20 mouse cellular contexts compared by ENCODE assay signal in the genomic region with DNA sequence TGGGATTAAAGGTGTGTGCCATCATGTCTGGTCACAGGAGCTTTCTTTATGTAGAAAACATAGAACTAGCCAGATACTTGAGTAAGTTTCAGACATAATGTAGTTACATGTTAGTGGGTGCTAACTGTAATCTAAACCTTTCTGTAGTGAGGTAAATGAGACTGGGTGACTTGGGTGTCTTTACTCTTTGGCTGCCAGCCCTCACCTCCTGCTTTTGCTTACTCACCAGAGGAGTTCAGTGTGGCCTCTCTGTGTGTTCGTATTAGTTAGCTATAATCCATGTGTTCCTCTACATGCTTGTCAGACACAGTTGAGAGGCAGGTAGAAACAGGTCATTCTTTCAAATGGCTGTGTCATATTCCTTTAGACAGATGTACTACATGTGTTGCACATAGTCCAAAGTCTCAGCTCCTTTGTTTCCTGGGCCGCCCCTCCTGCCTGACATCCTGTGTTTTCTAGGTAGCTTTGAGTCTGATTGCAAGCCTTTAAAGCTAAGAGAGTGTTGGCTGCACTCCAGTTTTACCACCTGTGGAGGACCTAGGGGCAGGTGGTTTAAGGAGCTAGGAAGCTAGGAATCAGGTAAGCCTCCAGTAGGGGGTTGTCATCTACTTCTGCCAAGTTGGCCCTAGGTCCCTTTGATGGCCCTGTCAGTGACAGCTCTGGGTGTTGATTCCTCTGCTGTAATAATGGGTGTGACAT. TPM values are rescaled to one million over a fixed set of nuclear protein-coding genes. Genes with fewer than 3 reads are reported as not detected.
A peak's percentile ranks its signal among the peaks of the same experiment; 100 is the strongest.
DNase-seq lines count a peak whose midpoint lies in the region; ATAC-seq and TF ChIP-seq lines count a peak whose summit lies in the region.
"Had no signal": no experiment of that assay in that cellular context is flagged by ENCODE, and none has a peak within 500 bp of the region (broad histone marks: within the 10 kb centered on the region; RNA-seq: fewer than 3 reads in every experiment).

No protein-coding gene starts in this region.

- H3K4me3 ChIP-seq in liver, adult 2 months (ENCODE audit: insufficient read depth, low read depth, low read length): no peak overlapping the region
- no peak overlapping the region for H3K4me3 ChIP-seq in liver, embryonic 11.5 days (ENCODE audit: low read depth, low read length)
- H3K4me3 ChIP-seq in hindbrain, embryonic 11.5 days (ENCODE audit: low read depth, low read length): no peak overlapping the region
- H3K4me3 ChIP-seq: liver, embryonic 15.5 days; midbrain, embryonic 10.5 days had no signal

- no peaks in the 10 kb centered on the region for H3K9me3 ChIP-seq in liver, embryonic 11.5 days (ENCODE audit: control insufficient read depth, low read length)
- no peaks in the 10 kb centered on the region for H3K9me3 ChIP-seq in hindbrain, embryonic 11.5 days (ENCODE audit: control insufficient read depth, low read length)
- H3K9me3 ChIP-seq: liver, embryonic 15.5 days; midbrain, embryonic 10.5 days had no signal

- H3K36me3 ChIP-seq in liver, adult 2 months (ENCODE audit: control insufficient read depth, insufficient read depth, low read length): no peaks in the 10 kb centered on the region
- H3K36me3 ChIP-seq in liver, embryonic 11.5 days (ENCODE audit: control insufficient read depth, insufficient read depth, low read length): no peaks in the 10 kb centered on the region
- no peaks in the 10 kb centered on the region for H3K36me3 ChIP-seq in hindbrain, embryonic 11.5 days (ENCODE audit: control insufficient read depth, insufficient read depth, low read length)
- H3K36me3 ChIP-seq: liver, embryonic 15.5 days had no signal

- WGBS in liver, adult 2 months: 35% methylated on average over 2 of the region's 2 CpGs
- WGBS in liver, embryonic 11.5 days: 89% methylated on average over 2 of the region's 2 CpGs
- WGBS in hindbrain, embryonic 11.5 days: 98% methylated on average over 2 of the region's 2 CpGs

- H3K79me2 ChIP-seq in liver, adult 2 months (ENCODE audit: control insufficient read depth, insufficient read depth, low read length): peaks cover 48% of the 10 kb centered on the region

- peak; percentile 22 to 35 for DNase-seq in cerebellum, postnatal 14 days
- DNase-seq in cerebellum, adult 9-10 months: no peak
- peak; percentile 31 for DNase-seq in liver, adult 2 months (ENCODE audit: extremely low read depth, low read depth, low spot score)
- no peak for DNase-seq in liver, embryonic 11.5 days (ENCODE audit: low spot score)
- DNase-seq in brain, adult 2 months (ENCODE audit: low read depth, low spot score): peak; percentile 27
- DNase-seq in naive thymus-derived CD4-positive, alpha-beta T cell, adult 2 months (ENCODE audit: low read depth): peak; percentile 38
- no peak for DNase-seq in hindbrain, embryonic 11.5 days (ENCODE audit: low spot score)
- DNase-seq: gastrocnemius, postnatal 14 days; heart, postnatal 4 days; kidney, postnatal 36 days; left cerebral cortex, postnatal 4 days; retina, postnatal 1 day had no signal

- H3K27me3 ChIP-seq in liver, adult 2 months (ENCODE audit: control insufficient read depth, insufficient read depth, low read length): no peaks in the 10 kb centered on the region
- H3K27me3 ChIP-seq in liver, embryonic 11.5 days (replicated peaks; ENCODE audit: control insufficient read depth, insufficient read depth, low read length): no peaks in the 10 kb centered on the region
- no peaks in the 10 kb centered on the region for H3K27me3 ChIP-seq in hindbrain, embryonic 11.5 days (ENCODE audit: control insufficient read depth, insufficient read depth, low read length)
- H3K27me3 ChIP-seq: liver, embryonic 15.5 days had no signal

- H3K4me1 ChIP-seq in liver, adult 2 months (ENCODE audit: control insufficient read depth, insufficient read depth, low read length): peaks cover 7% of the 10 kb centered on the region
- no peaks in the 10 kb centered on the region for H3K4me1 ChIP-seq in liver, embryonic 11.5 days (replicated peaks; ENCODE audit: control insufficient read depth, insufficient read depth, low read length)
- H3K4me1 ChIP-seq in hindbrain, embryonic 11.5 days (replicated peaks; ENCODE audit: control insufficient read depth, insufficient read depth, low read length): no peaks in the 10 kb centered on the region
- H3K4me1 ChIP-seq: midbrain, embryonic 10.5 days had no signal

- H3K9ac ChIP-seq in liver, adult 2 months (ENCODE audit: low read depth, low read length): no peak overlapping the region
- no peak overlapping the region for H3K9ac ChIP-seq in liver, embryonic 11.5 days (ENCODE audit: low read depth, low read length)
- no peak overlapping the region for H3K9ac ChIP-seq in hindbrain, embryonic 11.5 days (ENCODE audit: low read depth, low read length)
- H3K9ac ChIP-seq: liver, embryonic 15.5 days had no signal

- no peak for TF ChIP-seq CTCF in liver, adult 2 months (IDR thresholded peaks at IDR 0.05; ENCODE audit: low read depth, low read length)

- no peak overlapping the region for H3K27ac ChIP-seq in liver, adult 2 months (replicated peaks; ENCODE audit: insufficient read depth, low read depth, low read length)
- no peak overlapping the region for H3K27ac ChIP-seq in liver, embryonic 11.5 days (ENCODE audit: low read depth, low read length)
- no peak overlapping the region for H3K27ac ChIP-seq in hindbrain, embryonic 11.5 days (ENCODE audit: low read depth, low read length)
- H3K27ac ChIP-seq: liver, embryonic 15.5 days; midbrain, embryonic 10.5 days had no signal

- TF ChIP-seq POLR2A in liver, adult 2 months (IDR thresholded peaks at IDR 0.05; ENCODE audit: extremely low read depth, insufficient read depth, low read length): no peak

- H3K4me2 ChIP-seq in liver, embryonic 11.5 days: no peak overlapping the region
- no peak overlapping the region for H3K4me2 ChIP-seq in hindbrain, embryonic 11.5 days (replicated peaks; ENCODE audit: low read depth, low read length)
- H3K4me2 ChIP-seq: heart, embryonic 11.5 days; liver, embryonic 15.5 days had no signal

- no peak for ATAC-seq in liver, embryonic 11.5 days (replicated peaks; ENCODE audit: low FRiP score)
- no peak for ATAC-seq in inflammation-experienced regulatory T-cells, adult 6 months
- no peak for ATAC-seq in hindbrain, embryonic 11.5 days (ENCODE audit: low FRiP score)

RNA-seq across cellular contexts. Expression of a gene that starts 11.8 kb away (rescaled TPM):
- total RNA-seq in liver, adult 2 months (2014; rRNA removed): 16.0 and 18.8 TPM in 2 replicates
- polyA plus RNA-seq in liver, adult 2 months (2012; rRNA removed): 10.2 and 11.5 TPM in 2 replicates
- polyA plus RNA-seq in liver, embryonic 11.5 days (2014; fragmentation: Nextera tagmentation; extraction: Ambion mirVana): 10.7 and 10.9 TPM in 2 replicates
- 1 to 10 TPM; 1.3 to 2.4 (median 1.7) TPM for polyA plus RNA-seq in inflammation-experienced regulatory T-cells, adult 6 months (2017; shearing (Covaris generic))
- 16.1 and 18.1 TPM in 2 replicates for polyA plus RNA-seq in hindbrain, embryonic 11.5 days (2014; fragmentation: Nextera tagmentation; extraction: Ambion mirVana)

RNA-seq across cellular contexts. Expression of a gene that starts 29.9 kb away (rescaled TPM):
- total RNA-seq in liver, adult 2 months (2014; rRNA removed): not detected in 2 replicates
- not detected in 2 replicates for polyA plus RNA-seq in liver, adult 2 months (2012; rRNA removed)
- not detected in 2 replicates for polyA plus RNA-seq in liver, embryonic 11.5 days (2014; fragmentation: Nextera tagmentation; extraction: Ambion mirVana)
- not detected for polyA plus RNA-seq in inflammation-experienced regulatory T-cells, adult 6 months (2017; shearing (Covaris generic))
- not detected in 2 replicates for polyA plus RNA-seq in hindbrain, embryonic 11.5 days (2014; fragmentation: Nextera tagmentation; extraction: Ambion mirVana)
- total RNA-seq: gastrocnemius, postnatal 14 days; heart, postnatal 4 days; layer of hippocampus, postnatal 14 days; left cerebral cortex, postnatal 4 days; neutrophil, adult 5-6 weeks had no signal
- polyA plus RNA-seq: heart, embryonic 11.5 days; intestine, embryonic 14.5 days; liver, embryonic 15.5 days; midbrain, embryonic 10.5 days; urinary bladder, adult 2 months had no signal

Comparison
In these comparisons a context has a peak if more than half of its experiments do, and no peak if none do; other contexts are left out.
1. DNase-seq: peak in cerebellum, postnatal 14 days (2 of 2), liver, adult 2 months (single experiment), brain, adult 2 months (single experiment) and naive thymus-derived CD4-positive, alpha-beta T cell, adult 2 months (single experiment); none in cerebellum, adult 9-10 months (single experiment), liver, embryonic 11.5 days (single experiment) and hindbrain, embryonic 11.5 days (single experiment).